Mouse (Mus musculus): ENCODE results near the gene Gpr179. TPM values are rescaled to one million over a fixed set of nuclear protein-coding genes. Genes with fewer than 3 reads are reported as not detected.
"Not testable (repeated sequence)": the region's sequence is repeated elsewhere in the genome, so short reads cannot be mapped to it uniquely, and the experiment has no call there.

The Gpr179 gene
- polyA plus RNA-seq, 1 experiment from 2014 or later = 0.04 TPM

DNA sequence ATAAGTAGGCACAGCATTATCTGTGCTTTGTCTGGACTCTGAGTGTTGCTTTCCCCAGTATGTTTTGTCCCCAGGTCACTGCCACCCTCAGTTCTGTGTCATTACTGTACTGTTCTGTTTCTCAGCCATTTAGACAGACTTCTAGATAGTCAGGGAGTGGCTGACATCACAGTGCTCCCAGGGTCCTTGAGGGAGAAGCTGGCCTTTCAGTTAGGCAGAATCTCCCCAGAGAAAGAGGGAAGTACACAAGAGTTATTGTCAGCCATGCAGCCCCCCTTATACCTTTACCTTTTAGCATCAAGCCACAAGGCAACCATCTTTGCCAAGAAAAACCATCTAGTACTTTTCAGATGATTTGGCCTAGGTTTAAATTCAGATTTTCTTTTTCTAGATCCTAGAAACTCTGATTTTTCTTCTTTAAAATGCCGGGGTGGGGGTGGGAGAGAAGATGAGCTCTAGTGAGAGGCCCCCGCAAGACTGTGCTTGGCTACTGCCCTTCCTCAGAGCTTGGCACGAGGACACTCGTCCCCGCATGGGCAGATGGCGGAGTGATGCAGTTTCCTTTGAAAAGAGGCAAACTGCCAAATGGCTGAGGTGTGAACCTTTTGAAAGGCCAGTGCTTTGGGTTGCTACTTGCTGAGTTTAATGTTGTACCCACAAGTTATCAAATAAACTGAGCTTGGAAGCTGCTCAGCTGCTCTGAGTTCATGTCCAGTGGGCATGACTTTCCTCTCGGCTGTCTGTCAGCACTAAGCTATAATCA is 18.6 kb upstream of the Gpr179 start:
- DNase-seq (ENCODE audit: low spot score) = no peak
- WGBS = 74% methylated on average over 7 of the region's 7 CpGs
- Histone ChIP-seq H3K27ac (no peak overlapping the region), H3K27me3 (ENCODE audit: insufficient read depth, poor library complexity, severe bottlenecking) (no peaks in the 10 kb centered on the region), H3K4me3 (no peak overlapping the region), H3K4me1 (peaks cover 39% of the 10 kb centered on the region), H3K9me3 (no peaks in the 10 kb centered on the region), H3K36me3 (peaks cover 18% of the 10 kb centered on the region)

DNA sequence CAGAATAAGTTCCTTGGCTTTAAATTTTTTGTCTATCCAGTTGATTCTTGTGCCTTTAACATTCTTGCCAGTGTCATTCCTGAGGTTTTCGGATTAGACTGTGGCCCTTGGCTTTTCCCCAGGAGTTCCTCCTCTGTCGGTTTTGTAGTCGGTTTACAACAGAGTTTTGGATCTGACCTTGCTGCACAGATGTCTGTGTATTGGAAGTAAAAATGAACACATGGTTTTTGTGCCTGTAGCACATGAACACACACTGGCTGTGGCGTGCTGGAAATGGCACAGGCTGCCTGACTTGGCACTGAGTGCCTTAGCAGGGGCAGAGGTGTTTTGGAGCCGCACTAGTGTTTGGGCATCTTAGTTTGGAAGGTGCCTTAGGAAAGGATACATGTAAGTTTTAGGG is 16.6 kb upstream of the Gpr179 start:
- H3K36me3 ChIP-seq = peaks cover 2% of the 10 kb centered on the region; the same call in 1 of the 2 replicates
- DNase-seq (ENCODE audit: low spot score) = no peak
- H3K9me3 ChIP-seq = no peaks in the 10 kb centered on the region
- H3K27ac ChIP-seq = no peak overlapping the region
- H3K27me3 ChIP-seq (ENCODE audit: insufficient read depth, poor library complexity, severe bottlenecking) = no peaks in the 10 kb centered on the region
- WGBS = 87% methylated on average over 5 of the region's 5 CpGs
- H3K4me3 ChIP-seq = no peak overlapping the region
- H3K4me1 ChIP-seq = peaks cover 58% of the 10 kb centered on the region

DNA sequence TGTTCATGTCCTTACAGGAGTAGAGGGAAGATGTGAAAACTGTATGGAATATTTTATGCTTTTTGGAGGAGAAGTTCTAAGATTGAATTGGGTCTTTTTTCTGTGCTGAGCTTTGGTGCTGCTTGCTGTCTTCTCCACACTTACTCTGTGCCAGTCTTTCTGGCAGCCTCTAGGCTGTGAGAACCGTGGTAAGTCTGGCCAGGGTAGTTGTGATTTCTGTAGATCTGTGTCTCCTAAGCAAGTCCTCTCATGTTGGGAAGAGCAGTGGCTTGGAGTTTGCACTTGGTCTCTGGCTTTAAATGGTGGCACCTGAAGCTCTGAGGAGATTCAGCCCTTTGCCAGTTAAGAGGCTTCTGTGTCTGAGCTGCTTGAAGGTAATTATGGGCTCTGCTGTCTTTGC is 13.7 kb upstream of the Gpr179 start:
- Histone ChIP-seq H3K27me3 (ENCODE audit: insufficient read depth, poor library complexity, severe bottlenecking) (no peaks in the 10 kb centered on the region), H3K36me3 (peaks cover 2% of the 10 kb centered on the region; the same call in 1 of the 2 replicates), H3K4me3 (peak overlapping the region; percentile 100; the same call in 1 of the 2 replicates), H3K27ac (no peak overlapping the region), H3K4me1 (peaks cover 49% of the 10 kb centered on the region), H3K9me3 (no peaks in the 10 kb centered on the region)
- no peak for DNase-seq (ENCODE audit: low spot score)
- 61% methylated on average over 1 of the region's 1 CpGs for WGBS

DNA sequence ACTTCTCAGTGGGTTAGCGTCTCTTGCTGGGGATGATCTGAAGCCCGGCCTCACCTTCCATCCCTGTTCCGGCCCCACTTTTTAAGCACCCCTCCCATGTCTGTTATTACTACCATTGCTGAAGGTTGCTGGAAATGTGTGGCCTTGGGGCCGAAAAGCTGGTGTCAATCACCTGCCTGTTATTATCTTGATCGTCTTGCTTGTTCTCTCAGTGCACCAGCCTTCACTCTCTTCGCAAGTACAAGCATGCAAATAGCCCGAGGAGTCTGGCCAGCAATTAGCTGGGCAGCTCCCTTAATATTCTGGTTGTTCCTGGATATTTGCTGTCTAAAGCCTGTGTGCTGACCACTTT is 11.7 kb upstream of the Gpr179 start:
- Histone ChIP-seq H3K36me3 (peaks cover 2% of the 10 kb centered on the region; the same call in 1 of the 2 replicates), H3K27ac (peak overlapping the region; percentile 99; the same call in 1 of the 2 replicates), H3K9me3 (no peaks in the 10 kb centered on the region), H3K4me1 (peaks cover 43% of the 10 kb centered on the region), H3K27me3 (ENCODE audit: insufficient read depth, poor library complexity, severe bottlenecking) (no peaks in the 10 kb centered on the region), H3K4me3 (peak overlapping the region; percentile 100)
- 0% methylated on average over 7 of the region's 7 CpGs for WGBS
- DNase-seq (ENCODE audit: low spot score) = no peak

DNA sequence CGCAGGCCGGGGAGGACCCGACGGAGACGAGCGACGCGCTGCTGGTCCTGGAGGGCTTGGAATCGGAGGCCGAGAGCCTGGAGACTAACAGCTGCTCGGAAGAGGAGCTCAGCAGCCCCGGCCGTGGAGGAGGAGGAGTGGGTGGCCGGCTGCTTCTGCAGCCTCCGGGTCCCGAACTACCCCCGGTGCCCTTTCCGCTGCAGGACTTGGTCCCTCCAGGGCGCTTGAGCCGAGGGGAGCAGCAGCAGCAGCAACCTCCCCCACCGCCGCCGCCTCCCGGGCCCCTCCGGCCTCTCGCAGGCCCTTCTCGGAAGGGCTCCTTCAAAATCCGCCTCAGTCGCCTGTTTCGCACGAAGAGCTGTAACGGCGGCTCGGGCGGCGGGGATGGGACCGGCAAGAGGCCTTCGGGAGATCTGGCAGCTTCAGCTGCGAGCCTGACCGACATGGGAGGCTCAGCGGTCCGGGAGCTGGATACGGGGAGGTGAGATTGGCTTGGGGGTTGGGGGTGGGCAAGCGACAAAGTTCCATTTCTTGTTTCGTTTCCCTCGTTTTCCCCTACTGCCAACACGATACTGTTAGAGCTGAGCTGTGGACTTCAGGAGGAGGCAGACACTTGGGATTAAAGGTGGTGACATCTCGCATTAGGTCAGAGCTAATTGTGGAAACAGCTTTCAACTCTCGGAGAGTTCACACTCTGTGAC is 11.2 kb upstream of the Gpr179 start:
- under 1% methylated on average over 49 of the region's 49 CpGs for WGBS
- peaks cover 38% of the 10 kb centered on the region for H3K4me1 ChIP-seq
- DNase-seq (ENCODE audit: low spot score) = peak; percentile 87
- H3K9me3 ChIP-seq = no peaks in the 10 kb centered on the region
- H3K27me3 ChIP-seq (ENCODE audit: insufficient read depth, poor library complexity, severe bottlenecking) = no peaks in the 10 kb centered on the region
- peak overlapping the region; percentile 100 for H3K4me3 ChIP-seq
- peak overlapping the region; percentile 99 for H3K27ac ChIP-seq
- peaks cover 2% of the 10 kb centered on the region; the same call in 1 of the 2 replicates for H3K36me3 ChIP-seq

DNA sequence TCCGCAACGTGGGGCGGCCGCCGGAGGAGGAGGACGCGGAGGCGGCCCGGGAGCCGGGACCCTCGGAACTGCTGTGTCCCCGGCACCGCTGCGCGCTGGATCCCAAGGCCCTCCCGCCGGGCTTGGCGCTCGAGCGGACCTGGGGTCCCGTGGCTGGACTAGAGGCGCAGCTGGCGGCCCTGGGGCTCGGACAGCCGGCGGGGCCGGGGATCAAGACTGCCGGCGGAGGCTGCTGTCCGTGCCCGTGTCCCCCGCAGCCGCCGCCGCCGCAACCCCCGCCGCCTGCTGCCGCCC is 10.7 kb upstream of the Gpr179 start:
- no peaks in the 10 kb centered on the region for H3K27me3 ChIP-seq (ENCODE audit: insufficient read depth, poor library complexity, severe bottlenecking)
- no peaks in the 10 kb centered on the region for H3K36me3 ChIP-seq
- DNase-seq (ENCODE audit: low spot score) = no peak
- H3K4me3 ChIP-seq = peak overlapping the region; percentile 100
- H3K9me3 ChIP-seq = no peaks in the 10 kb centered on the region
- H3K27ac ChIP-seq = peak overlapping the region; percentile 99
- WGBS = under 1% methylated on average over 39 of the region's 39 CpGs
- H3K4me1 ChIP-seq = peaks cover 34% of the 10 kb centered on the region

DNA sequence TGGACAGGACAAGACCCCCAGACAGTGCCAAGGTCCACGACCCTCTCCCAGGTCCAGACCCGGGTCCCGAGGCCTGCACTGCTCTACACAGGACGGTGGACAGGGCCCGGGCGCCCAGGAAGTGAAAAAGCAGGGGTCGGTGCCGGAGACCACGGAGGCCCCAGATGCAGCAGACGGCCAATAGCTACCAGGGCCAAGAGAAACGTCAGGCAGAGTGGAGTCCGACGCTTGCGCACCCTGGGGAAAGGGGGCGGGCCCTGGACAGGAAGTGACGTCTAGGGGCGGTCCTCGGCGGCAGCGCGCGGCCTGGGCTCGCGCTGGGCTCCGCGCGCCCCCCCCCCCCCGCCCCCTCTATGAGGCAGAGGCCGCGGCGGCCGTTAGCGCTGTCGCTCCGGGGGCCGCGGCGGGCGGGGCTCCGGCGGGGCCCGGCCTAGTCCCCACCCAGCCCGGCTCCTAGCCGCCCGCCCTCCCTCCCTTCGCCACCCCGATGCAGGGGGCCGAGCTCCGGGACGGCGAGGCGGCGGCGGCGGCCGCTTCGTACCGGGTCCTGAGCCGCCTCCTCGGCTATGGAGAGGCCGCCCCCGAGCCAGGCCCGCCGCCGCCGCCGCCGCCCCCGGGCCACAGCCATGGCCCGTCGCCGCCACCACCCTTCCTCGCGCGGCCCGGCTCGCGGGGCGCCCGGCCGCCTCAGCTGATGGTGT is 10.2 kb upstream of the Gpr179 start, which contains the start of gene Socs7:
Socs7 (plus strand) TSS at position 604 of the 701 bp plus-strand sequence.
- under 1% methylated on average over 52 of the region's 81 CpGs for WGBS
- Histone ChIP-seq H3K27me3 (ENCODE audit: insufficient read depth, poor library complexity, severe bottlenecking) (no peaks in the 10 kb centered on the region), H3K4me3 (peak within 1 kb of the TSS; percentile 100), H3K36me3 (no peaks in the 10 kb centered on the region), H3K4me1 (peaks cover 34% of the 10 kb centered on the region), H3K27ac (peak within 1 kb of the TSS; percentile 99), H3K9me3 (no peaks in the 10 kb centered on the region)
- peak; percentile 97 for DNase-seq (ENCODE audit: low spot score)

DNA sequence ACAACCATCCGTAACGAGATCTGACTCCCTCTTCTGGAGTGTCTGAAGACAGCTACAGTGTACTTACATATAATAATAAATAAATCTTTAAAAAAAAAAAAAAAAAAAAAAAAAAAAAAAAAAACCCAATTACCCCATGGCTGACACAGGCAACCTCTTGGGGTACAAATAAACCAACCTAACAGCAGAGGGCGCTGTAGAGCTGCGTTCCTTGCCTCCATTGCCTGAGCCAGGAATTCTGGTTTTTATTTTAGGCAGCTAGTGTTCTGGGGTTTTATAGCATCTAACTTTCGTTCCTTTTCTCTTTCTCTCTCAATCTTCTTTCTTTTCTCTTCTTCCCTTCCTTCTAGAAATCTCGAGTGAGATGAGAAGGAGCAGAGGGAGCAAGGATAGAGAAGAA is 5.8 kb upstream of the Gpr179 start:
- H3K36me3 ChIP-seq; H3K27ac ChIP-seq; H3K4me3 ChIP-seq; H3K9me3 ChIP-seq; H3K4me1 ChIP-seq; H3K27me3 ChIP-seq (ENCODE audit: insufficient read depth, poor library complexity, severe bottlenecking): not testable (repeated sequence)
- WGBS = 21% methylated on average over 6 of the region's 6 CpGs
- DNase-seq (ENCODE audit: low spot score) = peak; percentile 77

DNA sequence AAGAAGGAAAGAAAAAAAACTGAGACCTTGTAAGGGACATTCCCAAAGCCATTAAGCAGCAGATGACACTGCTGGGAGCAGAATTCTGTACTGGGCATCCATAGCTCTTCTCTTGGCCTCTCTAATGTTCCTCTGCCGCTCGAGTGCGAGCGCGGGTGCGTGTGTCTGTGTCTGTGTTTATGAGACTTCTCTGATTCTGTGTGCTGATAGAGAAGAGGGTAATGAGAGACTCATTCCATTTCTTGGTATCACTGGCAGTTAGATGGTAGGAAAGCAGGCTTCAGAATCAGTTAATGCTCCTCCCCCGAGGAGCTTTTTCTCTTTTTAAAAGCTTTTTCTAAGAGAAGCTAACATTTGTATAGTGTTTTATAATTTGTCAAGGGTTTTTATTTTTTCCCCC is 3.4 kb upstream of the Gpr179 start:
- 87% methylated on average over 7 of the region's 7 CpGs for WGBS
- no peak overlapping the region for H3K27ac ChIP-seq
- peaks cover 12% of the 10 kb centered on the region for H3K4me1 ChIP-seq
- DNase-seq (ENCODE audit: low spot score) = no peak
- H3K9me3 ChIP-seq = no peaks in the 10 kb centered on the region
- no peaks in the 10 kb centered on the region for H3K36me3 ChIP-seq
- H3K27me3 ChIP-seq (ENCODE audit: insufficient read depth, poor library complexity, severe bottlenecking) = peaks cover 15% of the 10 kb centered on the region
- no peak overlapping the region for H3K4me3 ChIP-seq

DNA sequence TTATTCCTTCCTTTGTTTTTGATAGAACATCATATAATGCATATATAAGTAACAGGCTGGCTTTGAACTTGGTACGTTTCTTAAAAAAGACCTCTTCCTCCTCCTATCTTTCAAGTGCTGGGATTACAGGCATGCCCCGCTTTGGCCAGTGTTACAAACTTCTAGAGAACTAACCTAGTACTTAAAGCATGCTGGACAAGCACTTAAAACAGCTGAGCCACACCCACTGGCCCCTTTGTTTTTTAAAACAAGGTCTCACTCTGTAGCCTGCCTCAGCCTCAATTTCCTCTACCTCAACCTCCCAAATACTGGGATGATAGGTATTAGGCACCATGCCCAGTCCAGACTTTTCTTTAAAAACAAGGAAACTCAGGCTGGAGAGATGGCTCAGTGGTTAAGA is 2.8 kb upstream of the Gpr179 start:
- 73% methylated on average over 2 of the region's 2 CpGs for WGBS
- peaks cover 15% of the 10 kb centered on the region for H3K27me3 ChIP-seq (ENCODE audit: insufficient read depth, poor library complexity, severe bottlenecking)
- DNase-seq (ENCODE audit: low spot score) = no peak
- H3K27ac ChIP-seq = no peak overlapping the region
- no peak overlapping the region for H3K4me3 ChIP-seq
- H3K4me1 ChIP-seq = peaks cover 18% of the 10 kb centered on the region
- no peaks in the 10 kb centered on the region for H3K36me3 ChIP-seq
- no peaks in the 10 kb centered on the region for H3K9me3 ChIP-seq

DNA sequence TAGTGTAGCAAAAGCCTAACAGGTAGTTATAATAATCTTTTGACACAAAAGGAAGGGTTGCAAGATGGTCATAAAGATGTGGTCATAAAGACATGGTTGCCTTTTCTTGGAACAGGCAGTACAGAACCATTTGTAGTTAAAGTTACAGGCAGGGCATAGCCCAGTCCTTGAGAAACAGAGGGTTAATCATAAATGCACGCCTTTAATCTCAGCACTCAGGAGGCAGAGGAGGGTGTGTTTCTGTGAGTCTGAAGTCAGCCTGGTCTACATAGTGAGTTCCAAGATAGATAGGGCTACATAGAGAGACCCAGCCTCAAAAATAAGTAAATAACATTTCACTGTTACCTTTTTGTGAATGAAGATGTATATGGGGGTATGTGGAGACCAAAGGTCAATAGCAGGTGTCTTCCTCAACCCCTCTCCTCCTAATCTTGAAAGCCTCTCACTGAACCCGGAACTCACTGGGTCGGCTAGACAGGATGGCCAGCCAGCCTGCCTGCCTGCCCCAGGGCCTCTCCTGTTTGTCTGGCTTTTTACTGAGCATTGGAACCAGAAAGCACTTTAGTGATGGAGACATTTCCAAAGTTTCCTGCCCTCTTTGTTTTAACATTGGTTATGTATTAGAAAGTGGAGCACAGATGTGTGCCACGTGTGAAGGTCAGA is 1.2 kb upstream of the Gpr179 start:
- Histone ChIP-seq H3K4me3 (no peak overlapping the region), H3K36me3 (no peaks in the 10 kb centered on the region), H3K4me1 (peaks cover 21% of the 10 kb centered on the region), H3K27me3 (ENCODE audit: insufficient read depth, poor library complexity, severe bottlenecking) (peaks cover 15% of the 10 kb centered on the region), H3K9me3 (no peaks in the 10 kb centered on the region), H3K27ac (no peak overlapping the region)
- WGBS = 57% methylated on average over 4 of the region's 4 CpGs
- DNase-seq (ENCODE audit: low spot score) = no peak

DNA sequence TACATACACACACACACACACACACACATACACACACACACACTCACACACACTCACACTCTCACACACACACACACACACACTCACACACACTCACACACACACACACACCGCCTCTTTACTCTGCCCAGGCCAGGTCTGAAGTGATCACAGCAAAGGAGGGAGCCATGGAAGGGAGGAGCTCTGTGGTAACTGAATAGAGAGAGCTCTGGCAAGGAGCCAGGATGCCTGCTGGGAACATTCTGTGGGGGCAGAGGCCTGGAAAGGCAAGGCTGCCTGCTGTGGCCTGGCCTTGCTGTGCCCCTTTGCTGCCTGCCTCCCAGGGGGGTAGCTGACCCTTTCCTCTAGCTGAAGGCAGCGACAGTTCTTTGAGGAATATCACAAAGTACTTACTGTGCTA is 1.8 kb downstream of the Gpr179 start:
- no peak overlapping the region for H3K4me3 ChIP-seq
- peak overlapping the region; percentile 81 for H3K27ac ChIP-seq
- peaks cover 36% of the 10 kb centered on the region for H3K4me1 ChIP-seq
- H3K9me3 ChIP-seq = no peaks in the 10 kb centered on the region
- 20% methylated on average over 2 of the region's 2 CpGs for WGBS
- DNase-seq (ENCODE audit: low spot score) = peak; percentile 85
- H3K36me3 ChIP-seq = no peaks in the 10 kb centered on the region
- H3K27me3 ChIP-seq (ENCODE audit: insufficient read depth, poor library complexity, severe bottlenecking) = peaks cover 15% of the 10 kb centered on the region

DNA sequence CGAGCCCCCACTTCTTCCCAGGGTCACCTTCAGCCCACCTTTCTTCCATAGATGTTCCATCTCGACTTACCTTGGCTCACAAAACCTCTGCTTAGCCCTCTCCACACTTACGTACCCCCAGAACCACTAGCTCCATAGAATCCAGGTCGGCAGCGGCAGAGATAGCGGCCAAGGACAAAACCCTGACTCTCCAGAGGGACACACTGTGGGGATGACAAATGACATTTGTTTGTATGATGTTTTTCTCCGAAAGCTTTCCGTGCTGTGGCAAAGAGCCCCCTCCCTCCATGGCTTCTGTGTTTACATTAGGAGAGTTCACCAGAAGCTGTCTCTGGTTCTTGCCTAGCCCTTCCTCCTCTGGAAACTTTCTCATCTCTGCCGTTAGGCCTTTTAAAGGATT is 4.6 kb downstream of the Gpr179 start:
- Histone ChIP-seq H3K27ac (no peak overlapping the region), H3K4me3 (no peak overlapping the region), H3K36me3 (no peaks in the 10 kb centered on the region), H3K4me1 (peaks cover 50% of the 10 kb centered on the region), H3K9me3 (no peaks in the 10 kb centered on the region), H3K27me3 (ENCODE audit: insufficient read depth, poor library complexity, severe bottlenecking) (peaks cover 31% of the 10 kb centered on the region)
- DNase-seq (ENCODE audit: low spot score) = no peak
- WGBS = 75% methylated on average over 9 of the region's 9 CpGs

All from heart, embryonic 10.5 days (tissue).